Mouse (Mus musculus) 416B (cell line): ENCODE measurements around the gene Npas4.
A peak's percentile ranks its signal among the peaks of the same experiment; 100 is the strongest.

Source experiments
- DNase-seq: peaks from one replicate; pipeline ENCODE4 v3.0.0; 2011; ENCODE audit warnings: low read depth

Gene Npas4

GRCm38 (mm10) chr19:4990256-4990625, at the start of gene Npas4:
Gene Npas4, minus strand, starts transcription at chr19:4990316.
- DNase-seq: no peak

- no peak for DNase-seq
These were observed 49.4 kb upstream of the Npas4 start for GRCm38 (mm10) chr19:5039301-5040114.

GRCm38 (mm10) chr19:5038709-5039156, 48.6 kb upstream of the Npas4 start, which contains the start of the genes B4gat1 and AC124502.3:
Gene B4gat1, plus strand, starts transcription at chr19:5038826.
Gene AC124502.3, plus strand, starts transcription at chr19:5038891.
- peak; percentile 90 for DNase-seq

GRCm38 (mm10) chr19:5037678-5038571, 47.8 kb upstream of the Npas4 start:
- peak; percentile 90 for DNase-seq

GRCm38 (mm10) chr19:5036577-5036976, 46.5 kb upstream of the Npas4 start:
- DNase-seq: no peak

- DNase-seq: no peak
These were observed 42.6 kb upstream of the Npas4 start for GRCm38 (mm10) chr19:5032686-5033085.

GRCm38 (mm10) chr19:5026111-5026510, 36.0 kb upstream of the Npas4 start:
- no peak for DNase-seq

GRCm38 (mm10) chr19:5023621-5024479, 33.7 kb upstream of the Npas4 start, which contains the start of gene Slc29a2:
Gene Slc29a2, plus strand, starts transcription at chr19:5023860.
- DNase-seq: peak; percentile 93

- DNase-seq: no peak
These were observed 31.3 kb upstream of the Npas4 start for GRCm38 (mm10) chr19:5021416-5021815.

- DNase-seq: no peak
These were observed 28.1 kb upstream of the Npas4 start for GRCm38 (mm10) chr19:5018191-5018590.

- DNase-seq: no peak
These were observed 27.5 kb upstream of the Npas4 start for GRCm38 (mm10) chr19:5017611-5018010.

GRCm38 (mm10) chr19:5016782-5017181, 26.7 kb upstream of the Npas4 start:
- peak; percentile 90 for DNase-seq

GRCm38 (mm10) chr19:5016221-5016742, 26.2 kb upstream of the Npas4 start:
- DNase-seq: no peak

- DNase-seq: peak; percentile 78
These were observed 24.9 kb upstream of the Npas4 start for GRCm38 (mm10) chr19:5014961-5015398.

GRCm38 (mm10) chr19:5013138-5013537, 23.0 kb upstream of the Npas4 start:
- peak; percentile 67 for DNase-seq

- DNase-seq: no peak
These were observed 14.8 kb upstream of the Npas4 start for GRCm38 (mm10) chr19:5004925-5005324.

GRCm38 (mm10) chr19:5003644-5004043, 13.5 kb upstream of the Npas4 start:
- DNase-seq: peak; percentile 55

GRCm38 (mm10) chr19:5001666-5002406, 11.7 kb upstream of the Npas4 start:
- DNase-seq: peak; percentile 74

- no peak for DNase-seq
These were observed 9.5 kb upstream of the Npas4 start for GRCm38 (mm10) chr19:4999445-5000140.

- DNase-seq: no peak
These were observed 3.9 kb upstream of the Npas4 start for GRCm38 (mm10) chr19:4994043-4994442.
